16 mouse cellular contexts compared by ENCODE assay signal in the genomic region with DNA sequence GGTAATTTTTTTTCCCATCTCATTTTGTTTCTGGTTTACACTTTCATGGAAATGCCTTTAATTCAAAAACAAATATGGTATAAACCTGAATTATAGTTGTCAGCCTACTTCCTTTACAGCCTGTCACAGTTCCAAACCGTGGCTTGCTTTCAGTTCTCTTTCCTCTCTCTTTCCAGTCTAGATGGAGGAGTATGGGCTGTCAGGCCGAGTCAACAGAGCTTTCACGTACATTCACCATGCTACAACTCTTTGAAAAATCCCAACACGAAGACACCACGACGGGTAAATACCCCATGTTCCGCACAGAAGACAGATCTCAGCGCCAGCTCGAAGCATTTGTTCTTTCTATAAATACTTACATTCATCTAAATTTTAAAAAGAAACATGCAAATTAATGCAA.
A peak's percentile ranks its signal among the peaks of the same experiment; 100 is the strongest.
DNase-seq lines count a peak whose midpoint lies in the region; TF ChIP-seq lines count a peak whose summit lies in the region.
"Had no signal": no experiment of that assay in that cellular context is flagged by ENCODE, and none has a peak within 500 bp of the region (broad histone marks: within the 10 kb centered on the region; RNA-seq: fewer than 3 reads in every experiment).

No protein-coding gene starts in this region.

- intact Hi-C loops in gastrocnemius, postnatal 14 days (cut with DNase I; ENCODE audit: low total_unique reads), result no loop called here
- intact Hi-C loops in heart, postnatal 25 days (cut with DNase I), result no loop called here

- H3K4me3 ChIP-seq in layer of hippocampus, adult 2 months, result no peak overlapping the region; the same call in 1 of the 2 replicates
- H3K4me3 ChIP-seq: erythroblast, embryonic 14.5 days; intestine, embryonic 15.5 days; lung, embryonic 15.5 days; midbrain, embryonic 12.5 days; myocyte had no signal

- no peak for TF ChIP-seq CTCF in layer of hippocampus, adult 2 months (conservative IDR thresholded peaks at IDR 0.05)

- H3K27ac ChIP-seq in layer of hippocampus, adult 2 months, result peak overlapping the region; percentile 89
- H3K27ac ChIP-seq: intestine, embryonic 15.5 days; lung, embryonic 15.5 days; midbrain, embryonic 12.5 days; stomach, postnatal 0 days had no signal

- DNase-seq in kidney, postnatal 14 days, result peak; percentile 9
- DNase-seq in kidney, adult 18-20 months, result no peak
- DNase-seq in brain, embryonic 18.5 days (ENCODE audit: low read depth, low spot score), result peak; percentile 77
- DNase-seq in layer of hippocampus, adult 2 months (ENCODE audit: low spot score in 2 of 2), result peak in 1 of 2 experiments; percentile 48
- DNase-seq in right cerebral cortex, adult 2 months (ENCODE audit: low spot score in 2 of 2), result peak; percentile 19 to 35
- DNase-seq in gastrocnemius, postnatal 14 days, result no peak
- no peak for DNase-seq in heart, postnatal 25 days (ENCODE audit: low spot score)
- no peak for DNase-seq in lung, postnatal 4 days
- DNase-seq: embryo, embryonic 11 days; heart, postnatal 14 days had no signal

Comparison
In these comparisons a context has a peak if more than half of its experiments do, and no peak if none do; other contexts are left out.
1. DNase-seq: peak in kidney, postnatal 14 days (single experiment), brain, embryonic 18.5 days (single experiment) and right cerebral cortex, adult 2 months (2 of 2); none in kidney, adult 18-20 months (single experiment), gastrocnemius, postnatal 14 days (single experiment), heart, postnatal 25 days (single experiment) and lung, postnatal 4 days (0 of 2).